Mouse (Mus musculus): ENCODE results near the gene Tubb2b.

GRCm38 (mm10) chr13:34133326-34134071 is 3.2 kb upstream of the Tubb2b start:
- no peak for TF ChIP-seq POLR2A (IDR thresholded peaks at IDR 0.05; ENCODE audit: insufficient read depth, low read depth, low read length)
- no peak for TF ChIP-seq CTCF (IDR thresholded peaks at IDR 0.05; ENCODE audit: insufficient read depth, low read depth, low read length)
